Mouse (Mus musculus): ENCODE results near the gene Adgrg3. TPM values are rescaled to one million over a fixed set of nuclear protein-coding genes. Genes with fewer than 3 reads are reported as not detected.

Adgrg3 gene
- polyA plus RNA-seq, 1 experiment from 2014 or later, result 1.6 TPM

DNA sequence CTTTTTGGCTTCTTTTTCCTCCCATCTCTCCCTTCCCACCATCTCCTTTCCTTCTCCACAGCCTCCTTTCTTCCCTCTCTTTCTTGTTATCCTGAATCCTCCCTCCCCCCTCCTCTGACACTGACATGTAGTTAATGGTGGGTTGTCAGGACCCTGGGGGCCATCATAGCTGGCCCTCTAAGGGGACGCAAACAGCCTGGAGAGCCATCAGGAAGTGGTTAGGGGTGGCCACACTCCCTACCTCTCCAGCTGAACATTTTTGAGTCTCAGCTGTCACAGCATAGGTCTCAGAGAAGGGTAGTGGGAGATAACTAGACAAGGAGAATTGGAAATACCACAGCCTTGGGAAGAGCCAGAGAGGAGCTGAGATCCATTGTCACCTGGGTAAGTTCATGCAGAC is 23.0 kb upstream of the Adgrg3 start:
- peak; percentile 25; the same call in 1 of the 2 replicates for ATAC-seq (ENCODE audit: low FRiP score)

DNA sequence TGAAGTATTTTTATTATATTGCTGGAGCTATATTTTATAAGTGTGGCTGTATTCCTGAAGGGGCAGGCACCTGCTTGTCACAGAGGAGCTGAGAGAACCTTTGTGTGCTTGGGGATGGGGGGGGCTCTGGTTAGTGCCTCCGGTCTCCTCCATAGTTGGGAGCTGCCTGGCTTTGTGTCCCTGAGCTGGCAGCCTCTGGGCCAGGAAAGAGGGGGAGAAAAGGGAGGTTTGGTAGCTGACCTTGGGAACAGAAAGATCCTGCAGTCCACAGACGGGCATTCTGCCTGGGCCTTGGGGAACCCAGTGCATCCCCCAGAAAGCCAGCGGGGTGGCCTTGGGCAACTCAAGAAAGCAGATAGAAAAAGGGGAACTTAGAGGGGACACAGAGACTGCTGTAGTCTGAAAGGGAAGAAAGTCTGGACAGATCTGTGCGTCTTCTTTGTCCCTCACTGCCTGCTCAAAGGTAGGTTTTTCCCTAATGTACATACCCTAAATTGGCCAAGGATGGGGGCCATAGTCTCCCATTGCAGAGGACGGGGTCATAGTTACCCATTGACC is 22.1 kb upstream of the Adgrg3 start:
- H3K9ac ChIP-seq, result peak overlapping the region; percentile 91
- ATAC-seq (ENCODE audit: low FRiP score), result no peak
- H3K27ac ChIP-seq, result peak overlapping the region; percentile 99
- H3K4me1 ChIP-seq (replicated peaks), result peaks cover 90% of the 10 kb centered on the region
- H3K27me3 ChIP-seq, result no peaks in the 10 kb centered on the region
- no peaks in the 10 kb centered on the region for H3K9me3 ChIP-seq
- H3K4me3 ChIP-seq, result peak overlapping the region; percentile 55
- H3K36me3 ChIP-seq, result no peaks in the 10 kb centered on the region
- peak overlapping the region; percentile 71 for H3K4me2 ChIP-seq
- 31% methylated on average over 5 of the region's 5 CpGs for WGBS

More for the DNA sequence above, 23.0 kb upstream of the Adgrg3 start:
- Histone ChIP-seq H3K9me3 (no peaks in the 10 kb centered on the region), H3K4me2 (peak overlapping the region; percentile 71), H3K9ac (peak overlapping the region; percentile 91), H3K4me3 (peak overlapping the region; percentile 55), H3K4me1 (replicated peaks) (peaks cover 89% of the 10 kb centered on the region), H3K27ac (peak overlapping the region; percentile 99), H3K36me3 (no peaks in the 10 kb centered on the region), H3K27me3 (no peaks in the 10 kb centered on the region)
- 9% methylated on average over 1 of the region's 1 CpGs for WGBS

DNA sequence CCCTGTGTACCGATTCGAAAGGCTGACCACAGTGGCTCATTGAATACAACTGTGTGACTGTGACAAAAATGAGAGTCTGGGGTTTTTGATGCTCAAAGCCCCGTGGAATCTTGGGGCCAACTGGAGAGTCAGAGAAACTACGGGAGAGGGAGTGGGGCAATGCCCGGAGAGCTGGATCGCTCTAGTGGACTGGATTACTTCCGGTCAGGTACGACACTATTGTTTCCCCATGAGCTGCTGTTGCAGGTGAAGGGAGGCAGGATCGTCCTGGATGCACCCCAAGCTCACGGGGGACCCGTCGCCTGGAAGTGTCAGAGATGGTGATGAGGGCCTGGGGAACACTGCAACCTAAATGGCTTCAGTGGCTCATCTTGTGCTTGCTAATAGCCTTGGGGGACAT is 21.5 kb upstream of the Adgrg3 start:
- WGBS, result 27% methylated on average over 12 of the region's 12 CpGs
- H3K9me3 ChIP-seq, result no peaks in the 10 kb centered on the region
- H3K36me3 ChIP-seq, result no peaks in the 10 kb centered on the region
- H3K9ac ChIP-seq, result peak overlapping the region; percentile 91
- peak overlapping the region; percentile 99 for H3K27ac ChIP-seq
- H3K27me3 ChIP-seq, result no peaks in the 10 kb centered on the region
- H3K4me1 ChIP-seq (replicated peaks), result peaks cover 90% of the 10 kb centered on the region
- H3K4me2 ChIP-seq, result peak overlapping the region; percentile 71
- H3K4me3 ChIP-seq, result peak overlapping the region; percentile 55
- no peak for ATAC-seq (ENCODE audit: low FRiP score)

- 34% methylated on average over 6 of the region's 6 CpGs for WGBS
- 0 out of 2 replicates have a peak, but pooled peaks have one; percentile 0 for ATAC-seq (ENCODE audit: low FRiP score)
Observed at GRCm38 (mm10) chr8:94996899-94997856, 20.3 kb upstream of the Adgrg3 start.

DNA sequence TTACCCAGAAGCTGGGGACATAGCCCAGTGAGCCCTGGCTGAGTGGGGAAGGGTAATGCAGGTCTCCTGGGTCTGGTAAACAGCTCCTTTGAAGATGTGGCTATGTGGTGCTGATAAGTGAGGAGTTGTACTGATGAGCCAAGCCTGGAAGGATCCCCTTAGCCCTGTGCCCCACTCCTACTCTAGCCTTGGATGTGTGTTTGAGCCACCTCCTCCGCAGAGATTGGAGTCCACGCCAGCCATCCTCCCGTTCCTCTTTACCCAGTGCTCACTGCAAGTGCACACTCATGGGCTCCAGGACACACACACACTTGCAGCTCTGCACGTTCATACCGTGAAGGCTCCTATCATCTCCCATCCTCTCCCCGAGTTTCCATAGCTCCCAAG is 19.6 kb upstream of the Adgrg3 start:
- peaks cover 87% of the 10 kb centered on the region for H3K4me1 ChIP-seq (replicated peaks)
- 44% methylated on average over 6 of the region's 6 CpGs for WGBS
- H3K9me3 ChIP-seq, result no peaks in the 10 kb centered on the region
- peak overlapping the region; percentile 71 for H3K4me2 ChIP-seq
- peaks cover 11% of the 10 kb centered on the region for H3K36me3 ChIP-seq
- no peaks in the 10 kb centered on the region for H3K27me3 ChIP-seq
- H3K4me3 ChIP-seq, result peak overlapping the region; percentile 55
- H3K9ac ChIP-seq, result peak overlapping the region; percentile 91
- no peak for ATAC-seq (ENCODE audit: low FRiP score)
- peak overlapping the region; percentile 99 for H3K27ac ChIP-seq

More at GRCm38 (mm10) chr8:94996899-94997856, 20.3 kb upstream of the Adgrg3 start:
- H3K4me1 ChIP-seq (replicated peaks), result peaks cover 90% of the 10 kb centered on the region
- peaks cover 8% of the 10 kb centered on the region for H3K36me3 ChIP-seq
- H3K9ac ChIP-seq, result peak overlapping the region; percentile 91
- peak overlapping the region; percentile 71 for H3K4me2 ChIP-seq
- H3K27ac ChIP-seq, result peak overlapping the region; percentile 99
- H3K9me3 ChIP-seq, result no peaks in the 10 kb centered on the region
- H3K27me3 ChIP-seq, result no peaks in the 10 kb centered on the region
- H3K4me3 ChIP-seq, result peak overlapping the region; percentile 55

DNA sequence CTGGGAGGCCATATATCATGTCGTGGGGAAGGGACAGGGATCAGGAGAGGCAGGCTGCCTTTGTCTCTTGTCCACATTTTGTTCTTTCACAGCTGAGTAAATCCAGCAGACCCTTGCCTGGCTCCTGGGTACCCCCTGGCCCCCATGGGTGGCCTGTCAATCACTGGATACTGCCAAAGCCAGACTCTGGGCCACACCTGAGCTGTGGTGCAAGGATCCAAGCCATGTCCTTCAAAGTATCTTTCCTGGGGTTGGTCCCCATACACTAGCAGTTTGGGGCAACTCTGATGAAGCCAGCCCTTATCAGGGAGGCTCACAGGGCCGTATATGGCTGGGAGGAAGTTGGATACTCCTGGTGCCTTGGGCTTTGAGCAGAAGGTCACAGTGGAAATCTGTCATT is 19.1 kb upstream of the Adgrg3 start:
- WGBS, result 22% methylated on average over 2 of the region's 2 CpGs
- Histone ChIP-seq H3K36me3 (peaks cover 17% of the 10 kb centered on the region), H3K27ac (peak overlapping the region; percentile 99), H3K9me3 (no peaks in the 10 kb centered on the region), H3K4me3 (peak overlapping the region; percentile 55), H3K27me3 (no peaks in the 10 kb centered on the region), H3K4me1 (replicated peaks) (peaks cover 81% of the 10 kb centered on the region), H3K4me2 (peak overlapping the region; percentile 71), H3K9ac (peak overlapping the region; percentile 91)
- no peak for ATAC-seq (ENCODE audit: low FRiP score)

- Histone ChIP-seq H3K4me3 (peak overlapping the region; percentile 55), H3K27ac (peak overlapping the region; percentile 99), H3K4me1 (replicated peaks) (peaks cover 76% of the 10 kb centered on the region), H3K27me3 (no peaks in the 10 kb centered on the region), H3K9ac (peak overlapping the region; percentile 91), H3K9me3 (no peaks in the 10 kb centered on the region), H3K4me2 (peak overlapping the region; percentile 71), H3K36me3 (peaks cover 23% of the 10 kb centered on the region)
- no peak for ATAC-seq (ENCODE audit: low FRiP score)
- WGBS, result 26% methylated on average over 6 of the region's 6 CpGs
Observed at GRCm38 (mm10) chr8:94999004-94999403, 18.5 kb upstream of the Adgrg3 start.

GRCm38 (mm10) chr8:94999956-95000355 is 17.5 kb upstream of the Adgrg3 start:
- H3K4me3 ChIP-seq, result peak overlapping the region; percentile 55
- H3K27me3 ChIP-seq, result no peaks in the 10 kb centered on the region
- peak overlapping the region; percentile 91 for H3K9ac ChIP-seq
- 41% methylated on average over 6 of the region's 6 CpGs for WGBS
- peaks cover 66% of the 10 kb centered on the region for H3K4me1 ChIP-seq (replicated peaks)
- peaks cover 32% of the 10 kb centered on the region for H3K36me3 ChIP-seq
- H3K4me2 ChIP-seq, result peak overlapping the region; percentile 71
- H3K9me3 ChIP-seq, result no peaks in the 10 kb centered on the region
- peak overlapping the region; percentile 99 for H3K27ac ChIP-seq
- ATAC-seq (ENCODE audit: low FRiP score), result no peak

- Histone ChIP-seq H3K9ac (peak overlapping the region; percentile 91), H3K9me3 (no peaks in the 10 kb centered on the region), H3K4me2 (peak overlapping the region; percentile 71), H3K27me3 (no peaks in the 10 kb centered on the region), H3K4me3 (peak overlapping the region; percentile 55), H3K4me1 (replicated peaks) (peaks cover 66% of the 10 kb centered on the region), H3K27ac (peak overlapping the region; percentile 99), H3K36me3 (peaks cover 39% of the 10 kb centered on the region)
- WGBS, result 11% methylated on average over 5 of the region's 5 CpGs
- ATAC-seq (ENCODE audit: low FRiP score), result peak; percentile 34; the same call in 1 of the 2 replicates
Observed at GRCm38 (mm10) chr8:95000684-95001083, 16.8 kb upstream of the Adgrg3 start.

DNA sequence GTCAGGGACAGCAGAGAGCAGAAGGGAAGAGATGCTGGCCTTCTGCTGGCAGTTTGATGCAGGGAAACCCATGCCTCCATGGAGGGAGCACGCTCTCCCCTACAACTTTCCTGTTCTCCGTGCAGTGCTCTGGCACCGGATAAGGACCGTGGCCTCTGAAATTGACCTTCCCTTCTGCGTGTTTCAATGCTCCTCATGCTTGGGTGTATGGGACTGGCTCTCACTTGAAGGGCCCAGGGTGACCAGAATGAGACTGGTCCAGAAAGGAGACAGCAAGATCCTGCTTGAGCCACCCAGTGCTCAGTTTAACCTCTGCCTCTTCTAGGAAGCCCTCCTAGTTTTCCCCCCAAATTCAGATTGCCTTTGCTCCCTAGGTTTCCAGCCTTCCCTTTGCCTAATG is 16.3 kb upstream of the Adgrg3 start:
- Histone ChIP-seq H3K9me3 (no peaks in the 10 kb centered on the region), H3K4me1 (replicated peaks) (peaks cover 63% of the 10 kb centered on the region), H3K4me2 (peak overlapping the region; percentile 71), H3K4me3 (peak overlapping the region; percentile 55), H3K27me3 (no peaks in the 10 kb centered on the region), H3K36me3 (peaks cover 44% of the 10 kb centered on the region), H3K9ac (peak overlapping the region; percentile 91), H3K27ac (peak overlapping the region; percentile 99)
- ATAC-seq (ENCODE audit: low FRiP score), result 0 out of 2 replicates have a peak, but pooled peaks have one; percentile 4
- 61% methylated on average over 5 of the region's 5 CpGs for WGBS

GRCm38 (mm10) chr8:95001655-95002054 is 15.8 kb upstream of the Adgrg3 start:
- H3K4me3 ChIP-seq, result peak overlapping the region; percentile 55
- peaks cover 49% of the 10 kb centered on the region for H3K36me3 ChIP-seq
- ATAC-seq (ENCODE audit: low FRiP score), result peak; percentile 56
- H3K9me3 ChIP-seq, result no peaks in the 10 kb centered on the region
- peak overlapping the region; percentile 71 for H3K4me2 ChIP-seq
- peak overlapping the region; percentile 99 for H3K27ac ChIP-seq
- peaks cover 58% of the 10 kb centered on the region for H3K4me1 ChIP-seq (replicated peaks)
- 7% methylated on average over 7 of the region's 7 CpGs for WGBS
- H3K27me3 ChIP-seq, result no peaks in the 10 kb centered on the region
- H3K9ac ChIP-seq, result peak overlapping the region; percentile 39; the same call in 1 of the 2 replicates

DNA sequence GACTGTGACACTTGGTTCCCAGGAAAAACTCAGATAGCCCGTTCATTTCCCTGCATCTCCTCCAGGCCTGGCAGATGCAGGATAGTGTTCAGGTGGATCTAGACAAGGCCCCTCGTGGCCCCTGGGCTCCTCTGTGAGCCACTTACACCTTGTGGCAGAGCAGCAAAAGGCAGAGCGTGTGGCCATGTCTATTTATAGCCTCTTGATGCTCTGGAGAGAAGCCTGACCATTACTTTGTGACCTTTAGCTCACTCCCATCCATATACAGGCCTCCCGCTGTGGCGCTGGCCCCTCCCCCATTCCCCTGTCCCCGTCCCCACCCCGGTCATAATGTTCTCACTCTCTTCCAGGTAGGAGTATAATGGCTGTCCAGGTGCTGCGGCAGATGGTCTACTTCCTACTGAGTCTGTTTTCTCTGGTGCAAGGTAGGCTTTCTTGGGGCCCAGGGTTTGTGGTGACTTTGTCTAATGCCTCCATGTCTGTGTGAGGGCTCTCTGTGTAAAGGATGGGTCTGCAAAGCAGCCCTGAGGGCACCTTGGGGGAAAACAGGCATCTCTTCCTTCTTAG is 15.3 kb upstream of the Adgrg3 start:
- Histone ChIP-seq H3K27ac (peak overlapping the region; percentile 52; the same call in 1 of the 2 replicates), H3K9me3 (no peaks in the 10 kb centered on the region), H3K27me3 (no peaks in the 10 kb centered on the region), H3K4me2 (peak overlapping the region; percentile 71; the same call in 1 of the 2 replicates), H3K4me3 (no peak overlapping the region), H3K36me3 (peaks cover 54% of the 10 kb centered on the region), H3K4me1 (replicated peaks) (peaks cover 53% of the 10 kb centered on the region), H3K9ac (peak overlapping the region; percentile 39; the same call in 1 of the 2 replicates)
- 64% methylated on average over 8 of the region's 8 CpGs for WGBS
- ATAC-seq (ENCODE audit: low FRiP score), result peak; percentile 4; the same call in 1 of the 2 replicates

Data from hindbrain, embryonic 13.5 days (tissue).